Mouse (Mus musculus) macrophage (primary cell): ENCODE measurements around the gene Ccdc24. TPM values are rescaled to one million over a fixed set of nuclear protein-coding genes. Genes with fewer than 3 reads are reported as not detected.

ENCODE experiments used
- H3K27ac ChIP-seq: fragments of 350-480 bp; formaldehyde crosslinking; 2 replicates; pipeline ENCODE4 v1.9.0; 2021
- H3K36me3 ChIP-seq: fragments of 350-480 bp; formaldehyde crosslinking; 2 replicates; pipeline ENCODE4 v1.9.0; 2021; ENCODE audit errors: inconsistent target
- H3K4me3 ChIP-seq: fragments of 350-480 bp; formaldehyde crosslinking; 2 replicates; pipeline ENCODE4 v1.9.0; 2021; ENCODE audit errors: inconsistent target
- H3K79me2 ChIP-seq: fragments of 350-480 bp; formaldehyde crosslinking; 2 replicates; pipeline ENCODE4 v1.9.0; 2021; ENCODE audit errors: inconsistent target
- WGBS: methylation state at CpG from one replicate; pipeline ENCODE4 v1.1.7; 2026; ENCODE audit warnings: inconsistent platforms; ENCODE audit not compliant: missing documents; 5-methylcytosine and 5-hydroxymethylcytosine counted together
- polyA plus RNA-seq: library from polyadenylated mRNA; stranded (reverse); fragments of 250-400 nt; gene quantifications from 3 replicates; pipeline ENCODE4 v1.2.4, GENCODE M21; 2018; ENCODE audit warnings: inconsistent platforms

Gene Ccdc24
- polyA plus RNA-seq, 1 experiment from 2014 or later = not detected

DNA sequence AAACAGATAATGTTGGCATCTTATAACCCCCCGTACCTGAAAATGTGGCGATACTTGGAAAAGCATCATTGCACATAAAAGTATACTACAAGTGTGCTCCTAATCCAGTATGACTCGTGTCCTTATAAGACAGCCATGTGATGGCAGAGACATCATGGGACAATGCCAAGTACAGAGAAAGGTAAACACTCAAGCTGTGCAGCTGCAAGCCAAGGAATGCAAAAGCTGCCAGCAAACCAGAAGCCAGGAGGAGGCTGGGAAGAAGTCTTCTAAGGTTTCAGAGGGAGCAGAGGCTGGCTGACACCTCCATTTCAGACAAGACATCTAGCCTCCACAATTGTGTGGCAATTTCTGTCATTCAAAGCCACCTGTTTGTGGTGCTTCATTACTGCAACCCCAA is 33.8 kb upstream of the Ccdc24 start:
- Histone ChIP-seq H3K79me2 (peaks cover 24% of the 10 kb centered on the region; the same call in 1 of the 2 replicates), H3K36me3 (peaks cover 48% of the 10 kb centered on the region), H3K27ac (no peak overlapping the region), H3K4me3 (no peak overlapping the region)
- 100% methylated on average over 3 of the region's 3 CpGs for WGBS

DNA sequence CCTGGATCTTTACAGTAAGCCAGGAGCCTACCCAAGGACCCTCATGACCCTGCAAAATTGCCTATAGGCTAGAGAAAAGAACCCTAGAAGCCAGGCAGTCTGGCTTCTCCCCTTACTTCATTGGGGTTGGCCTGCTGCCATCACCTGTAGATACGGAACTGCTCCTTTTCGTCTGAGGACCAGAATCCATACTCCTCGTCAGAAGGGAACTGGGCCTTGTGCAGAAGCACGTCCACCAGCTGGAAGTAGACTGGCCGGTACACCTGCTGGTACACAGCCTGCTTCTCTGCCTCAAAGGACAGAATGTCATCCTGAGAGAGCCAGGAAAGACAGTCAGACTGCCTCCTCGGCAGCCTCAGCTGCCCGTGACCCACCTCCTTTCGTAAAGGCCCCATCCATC is 32.4 kb upstream of the Ccdc24 start:
- Histone ChIP-seq H3K36me3 (peaks cover 62% of the 10 kb centered on the region), H3K79me2 (peaks cover 18% of the 10 kb centered on the region; the same call in 1 of the 2 replicates), H3K27ac (no peak overlapping the region), H3K4me3 (no peak overlapping the region)
- 96% methylated on average over 8 of the region's 8 CpGs for WGBS

DNA sequence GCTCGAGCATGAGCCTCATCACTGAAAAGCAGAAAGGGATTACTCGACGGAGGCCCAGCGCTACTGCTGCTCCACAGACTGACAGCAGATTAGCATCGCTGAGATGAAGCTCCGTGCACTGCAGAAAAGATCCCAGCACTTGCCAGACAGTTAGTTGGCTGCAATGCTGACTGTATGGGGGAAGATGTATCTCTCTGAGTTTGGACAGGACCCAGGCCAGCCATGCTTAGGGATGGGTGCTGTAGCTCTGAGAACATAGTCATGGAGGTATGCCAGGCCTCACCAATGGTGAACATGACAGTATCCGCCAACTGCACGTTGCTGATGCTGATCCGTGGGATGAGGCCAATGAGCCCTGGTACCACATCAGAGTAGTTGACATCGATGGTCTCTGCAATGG is 31.7 kb upstream of the Ccdc24 start:
- Histone ChIP-seq H3K79me2 (peaks cover 12% of the 10 kb centered on the region; the same call in 1 of the 2 replicates), H3K27ac (no peak overlapping the region), H3K4me3 (no peak overlapping the region), H3K36me3 (peaks cover 68% of the 10 kb centered on the region)
- 95% methylated on average over 10 of the region's 10 CpGs for WGBS

DNA sequence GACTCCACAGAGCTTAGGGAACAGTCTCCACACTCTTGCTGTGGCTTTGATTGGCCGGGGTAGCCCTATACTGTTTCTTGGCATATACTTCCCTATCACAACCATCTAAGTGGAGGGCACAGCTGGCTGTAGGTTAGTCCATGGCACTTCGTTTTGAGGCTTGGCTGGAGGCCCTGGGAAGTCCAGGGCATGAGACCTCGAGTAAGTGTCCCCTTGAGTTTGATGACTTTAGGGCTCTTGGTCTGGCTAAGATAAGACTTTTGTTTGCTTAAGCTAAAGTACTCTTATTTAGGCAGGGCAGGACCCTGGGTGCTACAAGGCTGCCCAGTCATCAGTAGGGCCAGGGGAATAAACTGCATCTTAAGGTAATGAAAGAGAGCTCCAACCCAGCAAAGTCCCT is 25.8 kb upstream of the Ccdc24 start:
- H3K36me3 ChIP-seq = peaks cover 73% of the 10 kb centered on the region
- no peak overlapping the region for H3K4me3 ChIP-seq
- H3K27ac ChIP-seq = no peak overlapping the region
- 90% methylated on average over 3 of the region's 3 CpGs for WGBS
- H3K79me2 ChIP-seq = no peaks in the 10 kb centered on the region

DNA sequence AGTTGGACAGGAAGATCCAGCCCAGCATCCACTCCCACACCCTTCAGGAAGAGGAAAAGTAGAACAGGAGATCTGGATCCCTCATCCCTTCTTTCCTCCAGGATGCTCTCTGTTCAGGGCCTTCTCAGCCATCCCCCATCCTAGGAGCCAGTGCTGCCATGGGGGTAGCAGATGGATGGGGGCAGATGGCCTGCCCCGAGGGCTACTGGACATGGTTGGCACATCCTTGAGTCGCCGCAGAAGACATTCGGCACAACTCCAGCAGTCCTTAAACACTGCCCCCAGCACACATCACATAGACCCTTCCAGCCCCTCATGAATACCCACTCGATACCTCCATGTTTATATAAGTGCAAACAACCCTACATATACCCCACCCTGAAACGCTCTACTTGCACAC is 23.7 kb upstream of the Ccdc24 start:
- Histone ChIP-seq H3K4me3 (no peak overlapping the region), H3K36me3 (peaks cover 52% of the 10 kb centered on the region), H3K79me2 (peaks cover 6% of the 10 kb centered on the region; the same call in 1 of the 2 replicates), H3K27ac (no peak overlapping the region)
- 100% methylated on average over 5 of the region's 6 CpGs for WGBS

DNA sequence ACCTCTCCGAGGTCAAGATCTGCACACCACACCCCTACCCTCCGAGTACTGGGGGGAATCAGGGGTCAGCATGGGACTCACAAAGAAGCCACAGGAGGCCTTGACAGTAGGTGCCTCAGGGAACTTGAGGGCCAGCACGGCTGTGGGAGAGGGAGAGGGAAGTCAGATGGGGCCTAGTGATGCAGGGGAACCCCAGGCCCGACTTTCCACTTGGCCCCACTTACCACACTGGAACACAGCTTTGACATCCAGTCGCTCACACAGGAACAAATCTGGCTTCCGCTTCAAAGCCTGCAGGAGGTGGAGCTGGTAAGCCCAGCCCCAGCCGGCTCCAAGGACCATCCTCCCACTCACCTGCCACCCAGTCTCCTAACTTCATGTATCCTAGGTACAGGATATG is 23.0 kb upstream of the Ccdc24 start:
- H3K27ac ChIP-seq = no peak overlapping the region
- peaks cover 45% of the 10 kb centered on the region for H3K36me3 ChIP-seq
- peaks cover 10% of the 10 kb centered on the region; the same call in 1 of the 2 replicates for H3K79me2 ChIP-seq
- 96% methylated on average over 7 of the region's 7 CpGs for WGBS
- no peak overlapping the region for H3K4me3 ChIP-seq

DNA sequence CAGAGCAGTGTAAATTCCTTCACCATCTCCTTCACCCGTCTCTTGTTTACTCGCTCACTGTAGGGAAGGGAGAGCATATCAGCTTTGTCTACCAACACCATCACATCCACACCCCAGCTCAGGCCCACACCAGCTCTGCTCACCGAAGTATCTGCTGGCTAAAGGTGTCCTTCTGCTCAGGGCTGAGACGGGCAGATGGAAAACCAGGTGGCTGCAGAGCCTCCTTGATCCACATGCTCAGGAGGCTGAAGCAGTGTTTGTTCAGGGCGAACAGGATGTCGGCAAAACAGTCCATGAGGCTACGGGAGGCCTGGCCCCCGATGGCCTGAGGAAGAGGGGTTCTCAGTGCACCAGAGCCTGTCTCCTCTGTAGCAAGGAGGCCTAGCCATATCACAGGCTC is 22.2 kb upstream of the Ccdc24 start:
- H3K27ac ChIP-seq = no peak overlapping the region
- whole genome bisulfite sequencing = 92% methylated on average over 6 of the region's 8 CpGs
- no peak overlapping the region for H3K4me3 ChIP-seq
- H3K36me3 ChIP-seq = peaks cover 37% of the 10 kb centered on the region
- peaks cover 10% of the 10 kb centered on the region; the same call in 1 of the 2 replicates for H3K79me2 ChIP-seq

DNA sequence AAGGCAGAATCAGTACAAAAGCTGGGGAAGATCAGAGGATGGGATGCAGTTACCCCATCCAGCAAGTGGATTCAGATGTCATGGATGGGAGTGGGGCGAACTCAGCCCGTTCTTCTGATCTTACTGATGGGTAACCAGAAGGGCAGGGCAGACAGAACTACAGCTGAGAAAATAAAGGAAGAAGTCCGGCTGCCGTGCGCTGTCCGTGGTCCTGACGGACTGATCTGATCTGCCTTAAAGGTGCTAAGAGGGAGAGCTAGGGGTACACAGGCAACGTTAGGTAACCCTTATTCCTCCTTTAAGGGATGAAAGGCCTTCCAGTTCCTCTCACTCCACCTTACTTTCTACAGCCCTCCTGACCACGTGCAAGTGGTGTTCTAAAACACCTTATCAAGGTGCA is 21.0 kb upstream of the Ccdc24 start:
- no peak overlapping the region for H3K4me3 ChIP-seq
- WGBS = 19% methylated on average over 9 of the region's 9 CpGs
- peaks cover 25% of the 10 kb centered on the region; the same call in 1 of the 2 replicates for H3K36me3 ChIP-seq

DNA sequence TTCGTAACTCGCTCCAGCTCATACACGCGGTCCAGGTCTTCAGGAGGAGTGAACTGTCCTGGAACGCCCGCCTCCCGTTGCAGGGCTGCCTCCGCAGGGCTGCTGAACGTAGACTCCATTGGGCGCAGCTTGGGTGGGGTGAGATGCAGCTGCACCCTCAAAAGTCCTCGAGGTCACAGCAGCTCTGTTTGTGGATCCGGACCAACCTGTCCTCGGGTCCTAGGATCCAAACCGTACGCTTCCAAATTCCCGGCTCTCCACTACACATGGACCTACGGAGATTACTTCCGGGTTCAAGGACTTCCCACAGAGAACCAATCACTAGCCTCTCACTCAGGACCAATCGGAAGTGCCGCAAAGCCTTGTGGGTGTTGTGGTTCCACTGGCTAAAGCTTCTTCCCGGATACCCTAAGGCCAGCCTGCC is 19.4 kb upstream of the Ccdc24 start, which contains the start of gene Dph2:
Dph2 (minus strand) TSS at position 295 of the 424 bp plus-strand sequence.
- H3K36me3 ChIP-seq = peaks cover 18% of the 10 kb centered on the region; the same call in 1 of the 2 replicates
- peak within 1 kb of the TSS; percentile 96 for H3K4me3 ChIP-seq
- WGBS = 0% methylated on average over 18 of the region's 21 CpGs
- peaks cover 10% of the 10 kb centered on the region for H3K79me2 ChIP-seq
- no peak within 1 kb of the TSS for H3K27ac ChIP-seq

More for the DNA sequence above, 21.0 kb upstream of the Ccdc24 start:
- Histone ChIP-seq H3K27ac (no peak overlapping the region), H3K79me2 (peaks cover 10% of the 10 kb centered on the region; the same call in 1 of the 2 replicates)

DNA sequence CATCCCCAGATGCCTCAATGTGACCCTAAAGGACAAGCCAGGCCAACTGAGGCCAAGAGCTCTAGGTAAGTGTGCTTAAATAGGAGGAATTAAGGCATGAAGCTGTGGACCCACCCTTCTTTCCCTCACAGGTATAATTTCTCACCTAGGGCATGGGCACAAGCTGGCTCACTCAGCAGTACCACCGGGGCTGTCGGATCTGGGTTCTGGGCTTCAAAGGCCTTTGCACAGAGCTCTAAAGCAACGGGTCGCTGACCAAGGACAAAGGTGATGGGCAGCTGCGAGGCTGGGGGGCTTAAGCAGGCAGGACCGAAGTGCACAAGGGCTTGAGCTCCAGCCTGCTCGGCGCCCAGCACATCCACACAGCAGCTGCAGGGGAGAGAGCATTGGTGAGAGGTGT is 18.4 kb upstream of the Ccdc24 start:
- H3K79me2 ChIP-seq = peaks cover 20% of the 10 kb centered on the region
- no peak overlapping the region for H3K27ac ChIP-seq
- peaks cover 17% of the 10 kb centered on the region; the same call in 1 of the 2 replicates for H3K36me3 ChIP-seq
- 94% methylated on average over 7 of the region's 8 CpGs for WGBS
- peak overlapping the region; percentile 96 for H3K4me3 ChIP-seq

DNA sequence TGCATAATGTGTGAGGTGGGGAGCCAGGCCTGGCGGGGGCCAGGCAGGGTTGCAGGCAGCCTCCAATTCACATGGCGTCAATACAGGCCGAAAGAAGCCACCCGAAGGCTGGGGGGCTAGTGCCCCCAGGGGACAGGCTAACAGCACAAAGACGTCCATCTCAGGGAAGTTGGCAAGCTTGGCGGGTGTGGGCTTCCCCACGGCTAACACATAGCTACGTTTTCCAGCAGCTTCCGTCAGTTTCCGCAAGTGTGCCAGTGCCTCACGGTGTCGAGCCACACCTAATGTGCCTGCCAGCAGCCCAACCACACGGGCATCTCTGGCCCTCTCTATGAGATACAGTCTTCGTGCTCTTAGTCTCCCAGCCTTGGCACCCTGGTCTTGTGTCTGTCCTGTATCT is 17.7 kb upstream of the Ccdc24 start:
- peaks cover 24% of the 10 kb centered on the region for H3K79me2 ChIP-seq
- no peak overlapping the region for H3K4me3 ChIP-seq
- H3K36me3 ChIP-seq = peaks cover 18% of the 10 kb centered on the region
- no peak overlapping the region for H3K27ac ChIP-seq
- WGBS = 93% methylated on average over 14 of the region's 14 CpGs

DNA sequence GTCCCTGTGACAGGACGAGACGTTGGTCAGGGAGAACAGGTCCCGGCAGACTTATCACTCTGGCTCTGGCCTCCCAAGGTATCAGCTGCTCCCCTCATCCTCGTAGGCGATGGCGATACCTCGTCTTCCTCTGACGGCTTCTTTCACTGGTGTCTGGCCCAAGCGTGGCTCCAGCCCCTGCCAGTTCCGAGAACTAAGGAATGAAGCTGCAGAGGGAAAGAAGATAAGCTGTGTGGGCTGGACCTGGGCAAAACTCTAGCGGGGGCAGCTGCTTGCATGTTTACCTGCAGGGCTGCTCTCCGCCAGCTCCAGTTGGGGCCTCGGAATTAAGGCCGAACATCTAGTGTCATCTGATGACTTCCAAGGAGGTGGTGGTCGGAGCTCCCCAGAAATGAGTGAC is 17.1 kb upstream of the Ccdc24 start:
- H3K79me2 ChIP-seq = peaks cover 24% of the 10 kb centered on the region
- WGBS = 97% methylated on average over 15 of the region's 15 CpGs
- peaks cover 21% of the 10 kb centered on the region for H3K36me3 ChIP-seq
- no peak overlapping the region for H3K27ac ChIP-seq
- H3K4me3 ChIP-seq = no peak overlapping the region

DNA sequence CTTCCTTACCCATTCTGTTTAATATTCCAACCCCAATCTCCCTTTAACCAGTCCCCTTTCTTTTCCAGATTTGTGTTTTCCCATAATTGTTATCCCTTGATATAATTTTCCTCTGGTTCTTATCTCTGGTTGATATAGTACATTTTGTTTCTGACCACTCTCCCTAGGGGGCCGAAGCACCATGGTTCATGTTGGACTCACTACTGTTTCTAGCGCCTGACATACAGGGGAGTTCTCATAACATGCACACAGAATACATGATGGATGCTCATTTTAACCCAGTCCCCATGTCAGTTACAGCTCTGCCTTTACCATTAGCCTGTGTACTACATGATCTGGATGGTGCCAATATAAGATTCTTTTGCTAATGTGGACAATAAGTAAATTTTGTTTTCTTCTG is 15.6 kb upstream of the Ccdc24 start:
- WGBS = 76% methylated on average over 2 of the region's 2 CpGs
- Histone ChIP-seq H3K36me3 (peaks cover 21% of the 10 kb centered on the region), H3K79me2 (peaks cover 24% of the 10 kb centered on the region), H3K27ac (no peak overlapping the region), H3K4me3 (peak overlapping the region; percentile 84; the same call in 1 of the 2 replicates)

DNA sequence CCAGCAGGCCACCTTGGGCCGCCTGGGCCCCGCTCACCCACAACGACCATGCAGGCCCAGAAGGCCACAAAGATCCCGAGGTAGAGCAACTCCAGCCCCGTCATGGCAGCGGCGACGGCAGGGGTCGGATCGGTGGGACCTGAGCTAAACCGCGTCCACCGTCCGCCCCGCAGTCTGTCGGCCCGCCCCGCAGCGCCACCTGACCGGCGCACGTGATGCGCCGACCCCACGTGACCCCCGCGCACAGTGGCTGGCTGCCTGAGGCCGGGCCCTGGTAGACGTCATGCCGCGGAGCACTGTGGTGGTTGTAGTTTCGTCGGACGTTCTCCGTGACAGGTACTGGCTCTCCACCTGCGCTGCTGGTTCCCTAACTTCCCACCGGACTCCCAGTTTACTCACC is 14.8 kb upstream of the Ccdc24 start, which contains the start of gene Atp6v0b:
Atp6v0b (minus strand) TSS at position 201 of the 400 bp plus-strand sequence.
- H3K79me2 ChIP-seq = peaks cover 24% of the 10 kb centered on the region
- peak within 1 kb of the TSS; percentile 56 for H3K27ac ChIP-seq
- H3K36me3 ChIP-seq = peaks cover 21% of the 10 kb centered on the region
- WGBS = under 1% methylated on average over 36 of the region's 37 CpGs
- peak within 1 kb of the TSS; percentile 84 for H3K4me3 ChIP-seq

DNA sequence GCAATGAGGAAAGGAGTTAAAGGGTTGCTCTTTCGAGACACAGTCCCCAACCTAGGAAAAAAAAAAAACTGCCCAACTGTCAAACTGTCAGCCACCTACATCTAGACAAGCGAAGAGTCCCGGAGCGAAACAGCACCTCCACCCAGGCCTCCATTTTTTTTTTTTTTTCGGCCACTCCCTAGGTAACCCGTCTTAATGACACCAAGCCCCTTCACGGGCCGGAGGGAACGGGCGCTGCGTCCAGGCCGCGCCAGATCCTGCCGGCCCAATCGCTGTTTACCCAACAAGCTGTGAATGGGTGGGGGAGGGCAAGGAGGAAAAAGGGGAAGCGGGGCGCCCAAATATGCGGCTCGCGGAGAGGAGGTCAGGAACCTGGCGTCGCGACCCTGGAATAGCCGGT is 14.3 kb upstream of the Ccdc24 start:
- H3K27ac ChIP-seq = peak overlapping the region; percentile 56
- peaks cover 21% of the 10 kb centered on the region for H3K36me3 ChIP-seq
- WGBS = 7% methylated on average over 11 of the region's 24 CpGs
- peak overlapping the region; percentile 84 for H3K4me3 ChIP-seq
- peaks cover 24% of the 10 kb centered on the region for H3K79me2 ChIP-seq

DNA sequence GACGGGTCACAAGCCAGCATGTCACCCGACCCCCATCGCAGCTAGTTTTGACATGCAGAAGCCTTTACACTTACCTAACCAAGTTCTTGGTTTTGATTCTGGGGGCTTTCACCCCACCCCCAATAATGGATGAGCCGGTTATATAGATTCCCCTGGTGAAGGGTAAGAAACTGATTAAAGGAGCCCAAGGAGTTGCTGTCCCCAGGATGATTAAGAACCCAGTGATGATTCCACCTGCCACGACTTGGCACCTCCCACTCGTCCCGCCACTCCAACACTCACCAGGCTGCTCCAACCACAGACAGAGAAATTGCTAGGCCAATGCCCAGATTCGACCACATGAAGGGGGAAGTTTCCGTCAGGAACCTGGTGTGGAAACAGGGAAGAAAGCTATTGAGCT is 13.6 kb upstream of the Ccdc24 start:
- peak overlapping the region; percentile 84 for H3K4me3 ChIP-seq
- 57% methylated on average over 9 of the region's 9 CpGs for WGBS

More for the DNA sequence above, 13.6 kb upstream of the Ccdc24 start:
- H3K36me3 ChIP-seq = peaks cover 21% of the 10 kb centered on the region
- H3K79me2 ChIP-seq = peaks cover 18% of the 10 kb centered on the region
- H3K27ac ChIP-seq = peak overlapping the region; percentile 56; the same call in 1 of the 2 replicates
